Mouse (Mus musculus): Measurements from ENCODE around the gene Tex13b. TPM values are rescaled to one million over a fixed set of nuclear protein-coding genes. Genes with fewer than 3 reads are reported as not detected.
"Not testable (repeated sequence)": the region's sequence is repeated elsewhere in the genome, so short reads cannot be mapped to it uniquely, and the experiment has no call there.

Gene Tex13b
- polyA plus RNA-seq (2016; fragmentation: Nextera tagmentation; extraction: Ambion mirVana) = not detected in 2 replicates

DNA sequence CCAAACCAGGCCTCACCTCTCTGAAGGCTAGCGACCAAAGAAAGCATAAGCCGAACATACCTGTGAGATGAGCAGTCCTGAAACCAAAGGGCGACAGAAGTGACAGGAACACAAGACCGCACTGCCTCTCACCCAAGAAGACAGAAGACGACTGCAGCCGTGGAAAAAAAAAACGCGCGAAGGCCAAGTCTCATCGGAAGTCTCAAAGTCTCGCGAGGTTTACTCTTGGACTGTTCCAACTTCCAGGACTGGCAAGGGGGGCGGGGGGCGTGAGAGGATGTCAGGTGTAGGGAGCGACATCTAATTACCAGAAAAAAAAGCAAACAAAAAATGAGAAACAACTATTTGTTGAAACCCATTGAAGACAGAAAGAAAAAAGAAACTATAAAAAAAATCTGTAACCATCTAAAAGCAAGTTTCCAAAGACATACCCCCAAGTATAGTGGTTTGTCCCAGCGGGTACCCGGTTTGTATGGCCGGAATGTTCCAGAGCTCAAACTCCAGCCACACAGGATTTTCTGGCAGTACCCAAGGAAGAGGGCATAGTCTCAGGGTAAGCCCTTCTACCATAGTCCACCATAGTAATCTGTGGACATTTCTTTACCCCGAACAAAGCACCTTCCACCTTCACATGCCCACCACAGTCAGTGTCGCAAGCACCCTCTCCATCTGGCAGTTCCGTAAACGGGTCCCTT is at the start of gene Tex13b:
TSS of gene Tex13b (minus strand) at position 122 of the 695 bp plus-strand sequence.
- no peak within 1 kb of the TSS for H3K4me3 ChIP-seq (replicated peaks)
- no peak within 1 kb of the TSS for H3K27ac ChIP-seq
- H3K27me3 ChIP-seq = peaks cover 44% of the 10 kb centered on the region
- H3K36me3 ChIP-seq = no peaks in the 10 kb centered on the region
- no peaks in the 10 kb centered on the region for H3K9me3 ChIP-seq
- no peak for ATAC-seq (ENCODE audit: insufficient number of reproducible peaks, insufficient read depth, low FRiP score, low TSS enrichment, low read depth)
- H3K9ac ChIP-seq (replicated peaks) = no peak within 1 kb of the TSS
- 93% methylated on average over 22 of the region's 22 CpGs for WGBS
- no peak within 1 kb of the TSS for H3K4me2 ChIP-seq
- H3K4me1 ChIP-seq (replicated peaks) = no peaks in the 10 kb centered on the region

DNA sequence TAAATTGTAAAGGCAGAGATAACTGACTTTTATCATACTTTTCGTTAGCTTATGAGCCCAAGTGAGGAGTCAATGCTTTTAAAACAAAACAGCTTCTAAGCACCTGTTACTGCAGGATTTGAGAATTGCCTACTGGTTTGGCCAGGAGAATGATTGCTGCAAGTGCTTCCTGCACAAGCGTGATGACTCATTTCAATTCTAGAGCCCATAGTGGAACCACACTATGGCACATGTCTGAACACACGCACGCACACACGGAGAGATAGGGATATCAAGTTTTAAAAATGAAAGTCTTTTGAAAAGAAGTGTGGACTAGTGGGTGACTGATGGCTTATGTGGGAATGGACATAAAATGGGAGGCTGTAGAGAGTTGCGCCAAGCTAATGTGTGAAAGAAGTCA is 49.5 kb upstream of the Tex13b start:
- peaks cover 17% of the 10 kb centered on the region for H3K27me3 ChIP-seq
- no peaks in the 10 kb centered on the region for H3K4me1 ChIP-seq (replicated peaks)
- H3K4me3 ChIP-seq (replicated peaks) = no peak overlapping the region
- no peak overlapping the region for H3K9ac ChIP-seq (replicated peaks)
- no peaks in the 10 kb centered on the region for H3K9me3 ChIP-seq
- no peaks in the 10 kb centered on the region for H3K36me3 ChIP-seq
- no peak overlapping the region for H3K27ac ChIP-seq
- H3K4me2 ChIP-seq = no peak overlapping the region
- WGBS = 89% methylated on average over 6 of the region's 6 CpGs
- no peak for ATAC-seq (ENCODE audit: insufficient number of reproducible peaks, insufficient read depth, low FRiP score, low TSS enrichment, low read depth)

DNA sequence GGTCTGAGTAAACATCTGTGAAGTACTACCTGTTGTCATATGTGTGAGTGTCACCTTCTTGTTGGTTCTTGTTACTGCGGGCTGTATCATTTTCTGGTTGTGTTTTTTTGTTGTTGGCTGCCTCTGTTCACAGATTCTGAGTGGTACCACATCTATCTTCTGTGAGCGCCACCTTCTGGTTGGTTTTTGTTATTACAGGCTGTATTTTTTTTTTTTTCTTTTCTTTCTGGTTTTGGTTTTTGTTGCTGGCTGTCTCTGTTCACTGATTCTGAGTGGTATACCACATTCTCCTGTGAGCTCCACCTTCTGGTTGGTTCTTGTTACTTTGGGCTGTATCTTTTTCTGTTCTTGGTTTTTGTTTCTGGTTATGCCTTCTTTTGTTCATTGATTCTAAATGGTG is 44.2 kb upstream of the Tex13b start:
- no peak for ATAC-seq (ENCODE audit: insufficient number of reproducible peaks, insufficient read depth, low FRiP score, low TSS enrichment, low read depth)
- no peaks in the 10 kb centered on the region for H3K9me3 ChIP-seq
- H3K4me2 ChIP-seq = no peak overlapping the region
- no peaks in the 10 kb centered on the region for H3K36me3 ChIP-seq
- H3K27me3 ChIP-seq = peaks cover 12% of the 10 kb centered on the region; the same call in 1 of the 2 replicates
- WGBS = 49% methylated on average over 2 of the region's 2 CpGs
- no peaks in the 10 kb centered on the region for H3K4me1 ChIP-seq (replicated peaks)
- H3K27ac ChIP-seq = no peak overlapping the region
- H3K4me3 ChIP-seq (replicated peaks) = no peak overlapping the region
- no peak overlapping the region for H3K9ac ChIP-seq (replicated peaks)

GRCm38 (mm10) chrX:140857040-140857439 is 43.8 kb upstream of the Tex13b start:
- not testable (repeated sequence) for H3K4me1 ChIP-seq (replicated peaks); H3K4me2 ChIP-seq; ATAC-seq (ENCODE audit: insufficient number of reproducible peaks, insufficient read depth, low FRiP score, low TSS enrichment, low read depth); H3K4me3 ChIP-seq (replicated peaks); H3K9ac ChIP-seq (replicated peaks); H3K9me3 ChIP-seq; H3K36me3 ChIP-seq; H3K27ac ChIP-seq
- peaks cover 16% of the 10 kb centered on the region; the same call in 1 of the 2 replicates for H3K27me3 ChIP-seq
- 72% methylated on average over 5 of the region's 5 CpGs for WGBS

GRCm38 (mm10) chrX:140854561-140854960 is 41.3 kb upstream of the Tex13b start:
- H3K36me3 ChIP-seq = no peaks in the 10 kb centered on the region
- H3K4me3 ChIP-seq (replicated peaks) = no peak overlapping the region
- H3K4me1 ChIP-seq (replicated peaks) = no peaks in the 10 kb centered on the region
- WGBS = 66% methylated on average over 3 of the region's 3 CpGs
- no peak for ATAC-seq (ENCODE audit: insufficient number of reproducible peaks, insufficient read depth, low FRiP score, low TSS enrichment, low read depth)
- H3K27ac ChIP-seq = no peak overlapping the region
- no peaks in the 10 kb centered on the region for H3K9me3 ChIP-seq
- H3K9ac ChIP-seq (replicated peaks) = no peak overlapping the region
- H3K27me3 ChIP-seq = peaks cover 16% of the 10 kb centered on the region; the same call in 1 of the 2 replicates
- no peak overlapping the region for H3K4me2 ChIP-seq

GRCm38 (mm10) chrX:140845401-140845800 is 32.2 kb upstream of the Tex13b start:
- not testable (repeated sequence) for H3K9ac ChIP-seq (replicated peaks); H3K4me2 ChIP-seq; H3K9me3 ChIP-seq; H3K4me3 ChIP-seq (replicated peaks); ATAC-seq (ENCODE audit: insufficient number of reproducible peaks, insufficient read depth, low FRiP score, low TSS enrichment, low read depth); H3K36me3 ChIP-seq; H3K27ac ChIP-seq; H3K4me1 ChIP-seq (replicated peaks)
- H3K27me3 ChIP-seq = peaks cover 30% of the 10 kb centered on the region
- 80% methylated on average over 1 of the region's 1 CpGs for WGBS

DNA sequence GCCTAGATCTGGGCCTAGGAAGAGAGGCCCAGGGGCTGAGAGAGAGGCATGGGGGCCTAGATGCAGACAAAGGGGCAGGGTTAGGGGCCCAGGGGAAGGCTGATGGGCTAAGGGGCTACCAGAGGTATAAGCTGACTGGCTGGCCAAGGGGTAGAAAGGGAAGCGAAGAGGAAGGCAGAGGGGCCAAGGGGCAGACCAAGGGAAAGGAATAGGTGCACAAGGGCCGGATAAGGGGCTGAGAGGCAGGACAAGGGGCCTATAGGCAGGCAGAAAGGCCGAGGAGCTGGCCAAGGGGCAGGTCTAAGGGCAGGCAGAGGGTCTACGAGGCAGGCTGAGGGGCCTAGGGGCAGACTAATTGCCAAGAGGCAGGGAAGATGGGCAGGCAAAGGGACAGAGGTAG is 26.7 kb upstream of the Tex13b start:
- ATAC-seq (ENCODE audit: insufficient number of reproducible peaks, insufficient read depth, low FRiP score, low TSS enrichment, low read depth) = no peak
- no peak overlapping the region for H3K4me2 ChIP-seq
- no peak overlapping the region for H3K4me3 ChIP-seq (replicated peaks)
- 72% methylated on average over 4 of the region's 4 CpGs for WGBS
- H3K9me3 ChIP-seq = no peaks in the 10 kb centered on the region
- no peak overlapping the region for H3K9ac ChIP-seq (replicated peaks)
- no peak overlapping the region for H3K27ac ChIP-seq
- no peaks in the 10 kb centered on the region for H3K4me1 ChIP-seq (replicated peaks)
- H3K36me3 ChIP-seq = no peaks in the 10 kb centered on the region
- H3K27me3 ChIP-seq = peaks cover 73% of the 10 kb centered on the region

GRCm38 (mm10) chrX:140838077-140838476 is 24.8 kb upstream of the Tex13b start:
- Histone ChIP-seq H3K9ac (replicated peaks) (no peak overlapping the region), H3K4me2 (no peak overlapping the region), H3K4me3 (replicated peaks) (no peak overlapping the region), H3K36me3 (no peaks in the 10 kb centered on the region), H3K4me1 (replicated peaks) (no peaks in the 10 kb centered on the region), H3K27me3 (peaks cover 74% of the 10 kb centered on the region), H3K27ac (no peak overlapping the region), H3K9me3 (no peaks in the 10 kb centered on the region)
- 70% methylated on average over 3 of the region's 3 CpGs for WGBS
- no peak for ATAC-seq (ENCODE audit: insufficient number of reproducible peaks, insufficient read depth, low FRiP score, low TSS enrichment, low read depth)

- ATAC-seq (ENCODE audit: insufficient number of reproducible peaks, insufficient read depth, low FRiP score, low TSS enrichment, low read depth) = no peak
- 84% methylated on average over 4 of the region's 4 CpGs for WGBS
- H3K4me2 ChIP-seq = no peak overlapping the region
- no peaks in the 10 kb centered on the region for H3K4me1 ChIP-seq (replicated peaks)
- H3K4me3 ChIP-seq (replicated peaks) = no peak overlapping the region
- H3K9me3 ChIP-seq = no peaks in the 10 kb centered on the region
- H3K9ac ChIP-seq (replicated peaks) = no peak overlapping the region
- no peak overlapping the region for H3K27ac ChIP-seq
- no peaks in the 10 kb centered on the region for H3K36me3 ChIP-seq
- H3K27me3 ChIP-seq = peaks cover 20% of the 10 kb centered on the region
These were observed 18.5 kb upstream of the Tex13b start for GRCm38 (mm10) chrX:140831706-140832105.

- 81% methylated on average over 17 of the region's 17 CpGs for WGBS
- no peaks in the 10 kb centered on the region for H3K36me3 ChIP-seq
- H3K4me3 ChIP-seq (replicated peaks) = no peak overlapping the region
- H3K27ac ChIP-seq = no peak overlapping the region
- ATAC-seq (ENCODE audit: insufficient number of reproducible peaks, insufficient read depth, low FRiP score, low TSS enrichment, low read depth) = no peak
- H3K9ac ChIP-seq (replicated peaks) = no peak overlapping the region
- no peak overlapping the region for H3K4me2 ChIP-seq
- no peaks in the 10 kb centered on the region for H3K4me1 ChIP-seq (replicated peaks)
- H3K9me3 ChIP-seq = no peaks in the 10 kb centered on the region
- peaks cover 21% of the 10 kb centered on the region for H3K27me3 ChIP-seq
These were observed 9.1 kb upstream of the Tex13b start for GRCm38 (mm10) chrX:140822295-140822694.

DNA sequence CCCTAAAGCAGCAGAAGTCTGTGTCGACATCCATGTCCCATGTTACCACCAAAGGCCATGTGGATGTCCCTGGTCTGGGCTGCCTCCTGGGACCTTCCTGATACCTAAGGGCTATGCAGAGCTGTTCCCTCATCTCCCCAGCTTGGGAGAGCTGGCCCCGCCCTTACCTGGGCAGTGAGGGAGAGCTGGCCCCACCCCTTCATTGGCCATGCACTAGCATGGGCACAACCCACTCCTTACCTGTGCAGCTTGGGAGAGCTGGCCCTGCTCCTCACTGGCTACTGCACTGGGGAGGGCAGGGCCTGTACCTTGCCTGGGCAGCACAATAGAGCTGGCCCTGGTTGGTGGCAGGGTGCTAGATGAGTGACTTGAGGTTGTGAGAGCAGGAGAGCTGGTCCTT is 7.9 kb downstream of the Tex13b start:
- Histone ChIP-seq H3K9me3 (no peaks in the 10 kb centered on the region), H3K4me2 (no peak overlapping the region), H3K27ac (no peak overlapping the region), H3K4me1 (replicated peaks) (no peaks in the 10 kb centered on the region), H3K36me3 (no peaks in the 10 kb centered on the region), H3K4me3 (replicated peaks) (no peak overlapping the region), H3K9ac (replicated peaks) (no peak overlapping the region), H3K27me3 (peaks cover 53% of the 10 kb centered on the region)
- 0 out of 2 replicates have a peak, but pooled peaks have one; percentile 31 for ATAC-seq (ENCODE audit: insufficient number of reproducible peaks, insufficient read depth, low FRiP score, low TSS enrichment, low read depth)
- WGBS = 100% methylated on average over 2 of the region's 2 CpGs

DNA sequence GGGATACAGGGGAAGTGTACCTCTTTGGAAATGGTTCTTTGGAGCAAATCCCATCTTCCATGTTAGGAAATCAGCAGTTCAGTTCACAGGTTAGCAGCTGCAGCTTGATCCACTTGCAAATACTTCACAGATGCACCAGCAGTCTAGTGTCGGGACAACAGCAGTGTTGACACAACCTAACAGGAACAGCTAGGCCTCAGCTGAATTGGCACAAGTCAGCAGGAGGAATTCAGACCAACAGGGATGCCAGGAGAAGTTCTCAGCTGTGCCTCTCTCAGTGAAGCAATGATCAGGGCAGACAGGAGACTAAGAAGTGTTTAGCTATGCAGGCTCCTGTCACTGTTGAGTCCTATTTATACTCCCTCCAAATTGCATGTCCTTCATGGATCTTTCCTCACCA is 43.4 kb downstream of the Tex13b start:
- WGBS = 72% methylated on average over 1 of the region's 1 CpGs
- peaks cover 22% of the 10 kb centered on the region for H3K27me3 ChIP-seq

More for the DNA sequence above, 43.4 kb downstream of the Tex13b start:
- no peak overlapping the region for H3K27ac ChIP-seq
- ATAC-seq (ENCODE audit: insufficient number of reproducible peaks, insufficient read depth, low FRiP score, low TSS enrichment, low read depth) = no peak
- no peak overlapping the region for H3K9ac ChIP-seq (replicated peaks)
- no peak overlapping the region for H3K4me3 ChIP-seq (replicated peaks)
- no peaks in the 10 kb centered on the region for H3K4me1 ChIP-seq (replicated peaks)
- H3K9me3 ChIP-seq = no peaks in the 10 kb centered on the region
- H3K36me3 ChIP-seq = no peaks in the 10 kb centered on the region
- H3K4me2 ChIP-seq = no peak overlapping the region

Data from limb, embryonic 12.5 days (tissue).